Mouse (Mus musculus) neural tube, embryonic 13.5 days (tissue): ENCODE measurements around the gene Pou1f1. TPM values are rescaled to one million over a fixed set of nuclear protein-coding genes. Genes with fewer than 3 reads are reported as not detected.

ENCODE experiments used
- ATAC-seq: fragments of 200-750 bp; cut with Nextera tagmentation; 2 replicates; pipeline ENCODE4 v1.8.0; 2017; ENCODE audit warnings: low read depth, mild to moderate bottlenecking, moderate TSS enrichment, moderate library complexity
- H3K27ac ChIP-seq: fragments of 300-500 bp; sonication (generic); replicated peaks from 2 replicates; pipeline ENCODE4 v1.5.1; 2015; ENCODE audit warnings: moderate library complexity, mild to moderate bottlenecking, inconsistent platforms
- H3K27me3 ChIP-seq: fragments of 300-500 bp; sonication (generic); 2 replicates; pipeline ENCODE4 v1.6.1; 2015; ENCODE audit warnings: mild to moderate bottlenecking, inconsistent platforms
- H3K36me3 ChIP-seq: fragments of 300-500 bp; sonication (generic); 2 replicates; pipeline ENCODE4 v1.6.1; 2015; ENCODE audit warnings: mild to moderate bottlenecking, inconsistent platforms
- H3K4me1 ChIP-seq: fragments of 300-500 bp; sonication (generic); replicated peaks from 2 replicates; pipeline ENCODE4 v1.6.1; 2015; ENCODE audit warnings: inconsistent platforms
- H3K4me2 ChIP-seq: fragments of 300-500 bp; sonication (generic); 2 replicates; pipeline ENCODE4 v1.6.1; 2015; ENCODE audit warnings: inconsistent platforms, mild to moderate bottlenecking, moderate library complexity
- H3K4me3 ChIP-seq: fragments of 300-500 bp; sonication (generic); 2 replicates; pipeline ENCODE4 v1.5.1; 2015; ENCODE audit warnings: mild to moderate bottlenecking, inconsistent platforms
- H3K9ac ChIP-seq: fragments of 300-500 bp; sonication (generic); 2 replicates; pipeline ENCODE4 v1.6.1; 2015; ENCODE audit warnings: moderate library complexity, mild to moderate bottlenecking, inconsistent platforms
- H3K9me3 ChIP-seq: fragments of 300-500 bp; sonication (generic); 2 replicates; pipeline ENCODE4 v1.6.1; 2016; ENCODE audit warnings: inconsistent platforms
- WGBS: fragments of 180-500 bp; shearing (Covaris S2); methylation state at CpG from one replicate; pipeline ENCODE4 v1.1.7; 2015; 5-methylcytosine and 5-hydroxymethylcytosine counted together
- polyA plus RNA-seq: library from polyadenylated mRNA; unstranded; fragments of >200 nt; fragmentation: Nextera tagmentation; extraction: Ambion mirVana; gene quantifications from 2 replicates; pipeline ENCODE4 v1.2.1, GENCODE M21; 2015

Pou1f1 gene
- not detected in 2 replicates for polyA plus RNA-seq

GRCm38 (mm10) chr16:65520211-65520610 lies at the start of gene Pou1f1:
Pou1f1 (plus strand) TSS chr16:65520511.
- H3K4me2 ChIP-seq = no peak within 1 kb of the TSS
- H3K4me1 ChIP-seq = no peaks in the 10 kb centered on the region
- no peaks in the 10 kb centered on the region for H3K27me3 ChIP-seq
- no peak within 1 kb of the TSS for H3K4me3 ChIP-seq
- no peak within 1 kb of the TSS for H3K9ac ChIP-seq
- H3K27ac ChIP-seq = no peak within 1 kb of the TSS
- no peaks in the 10 kb centered on the region for H3K36me3 ChIP-seq
- H3K9me3 ChIP-seq = no peaks in the 10 kb centered on the region
- ATAC-seq = no peak
- WGBS = 82% methylated on average over 6 of the region's 6 CpGs

- Histone ChIP-seq H3K4me3 (no peak overlapping the region), H3K27ac (no peak overlapping the region), H3K27me3 (no peaks in the 10 kb centered on the region), H3K4me2 (no peak overlapping the region), H3K9me3 (no peaks in the 10 kb centered on the region), H3K9ac (no peak overlapping the region), H3K4me1 (no peaks in the 10 kb centered on the region), H3K36me3 (no peaks in the 10 kb centered on the region)
- ATAC-seq = no peak
- WGBS = 80% methylated on average over 4 of the region's 4 CpGs
Measured at GRCm38 (mm10) chr16:65470650-65471049, 49.7 kb upstream of the Pou1f1 start.

GRCm38 (mm10) chr16:65472472-65473001 lies 47.8 kb upstream of the Pou1f1 start:
- Histone ChIP-seq H3K36me3 (no peaks in the 10 kb centered on the region), H3K9me3 (no peaks in the 10 kb centered on the region), H3K27ac (no peak overlapping the region), H3K4me3 (no peak overlapping the region), H3K4me1 (no peaks in the 10 kb centered on the region), H3K27me3 (no peaks in the 10 kb centered on the region), H3K9ac (no peak overlapping the region), H3K4me2 (no peak overlapping the region)
- no peak for ATAC-seq
- 19% methylated on average over 5 of the region's 5 CpGs for WGBS

- Histone ChIP-seq H3K4me2 (no peak overlapping the region), H3K36me3 (no peaks in the 10 kb centered on the region), H3K9ac (no peak overlapping the region), H3K9me3 (no peaks in the 10 kb centered on the region), H3K4me3 (no peak overlapping the region), H3K27me3 (no peaks in the 10 kb centered on the region), H3K27ac (no peak overlapping the region), H3K4me1 (no peaks in the 10 kb centered on the region)
- 90% methylated on average over 6 of the region's 6 CpGs for WGBS
- no peak for ATAC-seq
Measured at GRCm38 (mm10) chr16:65485726-65486125, 34.6 kb upstream of the Pou1f1 start.

- ATAC-seq = no peak
- no peak overlapping the region for H3K4me3 ChIP-seq
- H3K27me3 ChIP-seq = no peaks in the 10 kb centered on the region
- no peaks in the 10 kb centered on the region for H3K9me3 ChIP-seq
- 78% methylated on average over 5 of the region's 5 CpGs for WGBS
- H3K9ac ChIP-seq = no peak overlapping the region
- H3K36me3 ChIP-seq = no peaks in the 10 kb centered on the region
- H3K27ac ChIP-seq = no peak overlapping the region
- H3K4me1 ChIP-seq = no peaks in the 10 kb centered on the region
- H3K4me2 ChIP-seq = no peak overlapping the region
Measured at GRCm38 (mm10) chr16:65496030-65496429, 24.3 kb upstream of the Pou1f1 start.

GRCm38 (mm10) chr16:65497049-65497448 lies 23.3 kb upstream of the Pou1f1 start:
- H3K9me3 ChIP-seq = no peaks in the 10 kb centered on the region
- H3K4me2 ChIP-seq = no peak overlapping the region
- 38% methylated on average over 2 of the region's 2 CpGs for WGBS
- H3K27me3 ChIP-seq = no peaks in the 10 kb centered on the region
- no peaks in the 10 kb centered on the region for H3K4me1 ChIP-seq
- H3K27ac ChIP-seq = no peak overlapping the region
- no peak for ATAC-seq
- no peak overlapping the region for H3K9ac ChIP-seq
- no peaks in the 10 kb centered on the region for H3K36me3 ChIP-seq
- no peak overlapping the region for H3K4me3 ChIP-seq

GRCm38 (mm10) chr16:65514223-65514622 lies 6.1 kb upstream of the Pou1f1 start:
- 75% methylated on average over 7 of the region's 7 CpGs for WGBS
- no peak overlapping the region for H3K9ac ChIP-seq
- no peak for ATAC-seq
- peaks cover 4% of the 10 kb centered on the region; the same call in 1 of the 2 replicates for H3K4me1 ChIP-seq
- no peak overlapping the region for H3K4me2 ChIP-seq
- H3K27ac ChIP-seq = no peak overlapping the region
- H3K36me3 ChIP-seq = no peaks in the 10 kb centered on the region
- H3K27me3 ChIP-seq = no peaks in the 10 kb centered on the region
- no peaks in the 10 kb centered on the region for H3K9me3 ChIP-seq
- H3K4me3 ChIP-seq = no peak overlapping the region

GRCm38 (mm10) chr16:65526004-65526403 lies 5.7 kb downstream of the Pou1f1 start:
- Histone ChIP-seq H3K27ac (no peak overlapping the region), H3K4me3 (no peak overlapping the region), H3K36me3 (no peaks in the 10 kb centered on the region), H3K4me2 (no peak overlapping the region), H3K27me3 (no peaks in the 10 kb centered on the region), H3K9ac (no peak overlapping the region), H3K9me3 (no peaks in the 10 kb centered on the region), H3K4me1 (0 out of 2 replicates have a peak, but pooled peaks cover 5% of the 10 kb centered on the region)
- ATAC-seq = no peak
- 63% methylated on average over 2 of the region's 2 CpGs for WGBS

GRCm38 (mm10) chr16:65526695-65527094 lies 6.4 kb downstream of the Pou1f1 start:
- H3K9ac ChIP-seq = no peak overlapping the region
- H3K4me3 ChIP-seq = no peak overlapping the region
- H3K4me2 ChIP-seq = no peak overlapping the region
- H3K36me3 ChIP-seq = no peaks in the 10 kb centered on the region
- H3K4me1 ChIP-seq = 0 out of 2 replicates have a peak, but pooled peaks cover 5% of the 10 kb centered on the region
- no peaks in the 10 kb centered on the region for H3K9me3 ChIP-seq
- 85% methylated on average over 5 of the region's 5 CpGs for WGBS
- H3K27me3 ChIP-seq = no peaks in the 10 kb centered on the region
- no peak for ATAC-seq
- H3K27ac ChIP-seq = no peak overlapping the region

- Histone ChIP-seq H3K4me1 (0 out of 2 replicates have a peak, but pooled peaks cover 5% of the 10 kb centered on the region), H3K4me3 (no peak overlapping the region), H3K27me3 (no peaks in the 10 kb centered on the region), H3K9me3 (no peaks in the 10 kb centered on the region), H3K9ac (no peak overlapping the region), H3K36me3 (no peaks in the 10 kb centered on the region), H3K27ac (no peak overlapping the region), H3K4me2 (no peak overlapping the region)
- no peak for ATAC-seq
- WGBS = 5% methylated on average over 5 of the region's 5 CpGs
Measured at GRCm38 (mm10) chr16:65529589-65529988, 9.3 kb downstream of the Pou1f1 start.

GRCm38 (mm10) chr16:65531663-65532062 lies 11.4 kb downstream of the Pou1f1 start:
- H3K27me3 ChIP-seq = no peaks in the 10 kb centered on the region
- H3K4me3 ChIP-seq = no peak overlapping the region
- no peaks in the 10 kb centered on the region for H3K4me1 ChIP-seq
- no peak for ATAC-seq
- H3K4me2 ChIP-seq = no peak overlapping the region
- no peaks in the 10 kb centered on the region for H3K36me3 ChIP-seq
- H3K9me3 ChIP-seq = no peaks in the 10 kb centered on the region
- no peak overlapping the region for H3K9ac ChIP-seq
- 77% methylated on average over 8 of the region's 8 CpGs for WGBS
- no peak overlapping the region for H3K27ac ChIP-seq

- 31% methylated on average over 12 of the region's 12 CpGs for WGBS
- no peaks in the 10 kb centered on the region for H3K36me3 ChIP-seq
- no peak overlapping the region for H3K4me2 ChIP-seq
- H3K4me3 ChIP-seq = no peak overlapping the region
- H3K4me1 ChIP-seq = no peaks in the 10 kb centered on the region
- H3K27me3 ChIP-seq = no peaks in the 10 kb centered on the region
- H3K9ac ChIP-seq = no peak overlapping the region
- ATAC-seq = no peak; the same call in 1 of the 2 replicates
- no peaks in the 10 kb centered on the region for H3K9me3 ChIP-seq
- H3K27ac ChIP-seq = no peak overlapping the region
Measured at GRCm38 (mm10) chr16:65533315-65533999, 13.1 kb downstream of the Pou1f1 start.
